Mouse (Mus musculus): ENCODE results near the gene Gadl1. TPM values are rescaled to one million over a fixed set of nuclear protein-coding genes. Genes with fewer than 3 reads are reported as not detected.

Gene Gadl1
- total RNA-seq, 2 experiments from 2014 or later, result 0.28 to 0.32 TPM

- DNase-seq (ENCODE audit: extremely low spot score in 1 of 2, low spot score in 1 of 2), result no peak
Observed at GRCm38 (mm10) chr9:116121472-116121871, 212.2 kb downstream of the Gadl1 start.

- no peak for DNase-seq (ENCODE audit: extremely low spot score in 1 of 2, low spot score in 1 of 2)
Observed at GRCm38 (mm10) chr9:116122544-116122943, 213.3 kb downstream of the Gadl1 start.

- DNase-seq (ENCODE audit: extremely low spot score in 1 of 2, low spot score in 1 of 2), result no peak
Observed at GRCm38 (mm10) chr9:116122969-116123589, 213.8 kb downstream of the Gadl1 start.
